Mouse (Mus musculus): ENCODE data around the gene Gsto1.
A peak's percentile ranks its signal among the peaks of the same experiment; 100 is the strongest.
"Not testable (repeated sequence)": the region's sequence is repeated elsewhere in the genome, so short reads cannot be mapped to it uniquely, and the experiment has no call there.

Gsto1 gene

DNA sequence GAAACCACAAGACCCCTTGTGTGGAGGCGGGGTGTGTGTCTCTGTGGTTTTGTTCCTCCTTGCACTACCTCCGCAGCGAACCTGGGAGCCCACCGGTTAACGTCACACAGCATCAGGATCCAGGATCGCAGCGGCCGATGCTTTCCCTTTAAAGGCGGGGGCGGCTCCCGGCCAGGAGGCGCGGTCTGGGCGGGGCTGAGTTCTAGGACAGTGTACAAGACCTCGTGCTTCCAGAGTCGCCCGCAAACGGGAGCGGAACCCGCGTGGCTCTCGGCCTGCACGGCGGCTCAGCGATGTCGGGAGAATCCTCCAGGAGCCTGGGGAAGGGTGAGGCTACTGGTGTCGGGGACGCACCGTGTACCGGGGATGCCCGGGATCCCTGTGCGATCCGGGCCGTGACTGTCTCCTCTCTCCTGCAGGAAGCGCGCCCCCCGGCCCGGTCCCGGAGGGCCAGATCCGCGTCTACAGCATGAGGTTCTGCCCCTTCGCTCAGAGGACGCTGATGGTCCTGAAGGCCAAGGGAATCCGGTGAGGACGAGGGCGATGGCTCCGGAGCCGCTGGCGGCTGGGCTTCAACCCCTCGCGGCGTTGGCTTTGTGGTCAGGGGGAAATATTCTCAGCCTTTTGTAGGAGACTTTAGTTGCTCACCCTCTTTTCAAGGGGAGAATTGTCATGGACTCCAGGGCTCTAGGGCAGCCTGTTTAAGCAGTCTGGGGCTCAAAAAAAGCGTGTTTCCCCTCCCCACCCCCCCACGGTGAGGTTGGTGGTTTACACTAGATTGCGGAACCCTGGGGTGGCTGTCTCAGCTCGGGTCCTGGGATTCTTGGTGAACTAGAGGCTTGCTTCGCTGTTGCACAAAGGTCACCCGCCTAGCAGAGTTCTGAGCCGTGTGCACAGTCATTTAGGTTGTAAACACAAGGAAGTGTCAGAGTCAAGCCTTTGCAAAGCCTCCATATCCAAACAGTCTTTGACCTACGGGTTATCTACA is at the start of gene Gsto1:
TSS of gene Gsto1 (plus strand) at position 175 of the 988 bp plus-strand sequence.
- DNase-seq, result peak; percentile 92

- DNase-seq, result no peak
These were observed 42.7 kb upstream of the Gsto1 start for GRCm38 (mm10) chr19:47812091-47812490.

- no peak for DNase-seq
These were observed 40.0 kb upstream of the Gsto1 start for GRCm38 (mm10) chr19:47814721-47815120.

DNA sequence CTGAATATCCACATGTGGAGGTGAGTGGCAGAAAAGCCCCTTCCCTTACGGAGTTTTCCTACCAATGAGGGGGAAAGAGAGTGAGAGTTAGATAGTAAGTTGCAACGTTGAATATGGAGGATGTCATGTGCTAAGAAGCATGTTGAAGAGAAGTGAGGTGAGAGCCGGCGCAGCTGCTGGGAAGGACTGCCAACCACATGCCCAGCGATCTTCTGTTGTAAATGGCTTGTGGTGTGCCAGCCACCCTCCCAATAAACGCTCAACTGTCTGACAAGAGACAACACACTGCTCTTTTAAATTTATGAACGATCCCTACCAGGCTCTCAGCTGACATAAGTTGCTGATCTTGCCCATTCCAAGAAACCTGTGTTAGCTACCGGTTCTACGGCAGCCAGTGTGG is 37.1 kb upstream of the Gsto1 start:
- no peak for DNase-seq

- peak; percentile 63 for DNase-seq
These were observed 33.8 kb upstream of the Gsto1 start for GRCm38 (mm10) chr19:47820832-47821493.

DNA sequence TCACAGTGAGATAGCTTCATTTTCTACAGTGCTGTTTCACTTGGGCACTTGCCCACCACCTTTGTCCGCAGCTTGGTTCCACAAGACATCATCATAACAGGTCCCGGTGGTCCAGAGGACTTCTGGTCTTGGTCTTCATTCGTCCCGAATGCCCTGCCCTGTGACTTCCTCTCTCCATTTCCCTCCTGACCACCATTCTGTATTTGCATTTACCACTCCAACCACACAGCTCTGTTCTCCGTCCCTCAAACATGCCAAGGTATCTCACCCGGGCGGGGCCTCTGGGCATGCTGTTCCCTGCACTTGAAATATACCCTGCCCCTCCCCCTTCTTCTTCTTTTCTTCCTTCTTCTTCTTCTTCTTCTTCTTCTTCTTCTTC is 33.3 kb upstream of the Gsto1 start:
- no peak for DNase-seq

GRCm38 (mm10) chr19:47822143-47822796 is 32.5 kb upstream of the Gsto1 start:
- DNase-seq, result no peak

GRCm38 (mm10) chr19:47824026-47824425 is 30.7 kb upstream of the Gsto1 start:
- no peak for DNase-seq

DNA sequence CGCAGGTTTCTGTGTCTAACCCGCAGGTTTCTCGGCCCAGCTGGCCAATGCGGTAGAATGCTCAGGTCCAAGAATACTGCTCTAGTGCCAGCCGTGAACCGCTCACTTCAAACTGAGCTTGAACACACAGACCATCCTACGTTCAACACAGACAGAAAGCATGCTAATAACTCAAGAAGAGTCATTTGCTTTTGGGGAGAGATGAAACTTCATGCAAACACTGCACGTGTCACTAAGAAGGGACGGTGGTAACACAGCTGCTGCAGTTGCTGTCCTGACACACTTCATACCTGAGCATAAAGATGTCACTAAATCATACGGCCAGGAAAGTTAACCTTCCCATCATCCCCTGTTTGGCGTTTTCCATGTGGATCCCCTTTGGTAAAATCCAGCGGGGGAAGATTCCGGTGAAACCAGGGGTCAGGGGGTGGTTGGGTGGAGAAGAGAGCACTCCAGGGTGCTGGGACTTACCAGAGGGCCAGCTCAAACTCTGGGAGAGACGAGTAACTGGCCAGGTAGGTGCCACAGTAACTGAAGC is 24.8 kb upstream of the Gsto1 start:
- no peak for DNase-seq

GRCm38 (mm10) chr19:47831111-47831510 is 23.7 kb upstream of the Gsto1 start:
- DNase-seq, result no peak

GRCm38 (mm10) chr19:47832316-47832715 is 22.5 kb upstream of the Gsto1 start:
- DNase-seq, result no peak

DNA sequence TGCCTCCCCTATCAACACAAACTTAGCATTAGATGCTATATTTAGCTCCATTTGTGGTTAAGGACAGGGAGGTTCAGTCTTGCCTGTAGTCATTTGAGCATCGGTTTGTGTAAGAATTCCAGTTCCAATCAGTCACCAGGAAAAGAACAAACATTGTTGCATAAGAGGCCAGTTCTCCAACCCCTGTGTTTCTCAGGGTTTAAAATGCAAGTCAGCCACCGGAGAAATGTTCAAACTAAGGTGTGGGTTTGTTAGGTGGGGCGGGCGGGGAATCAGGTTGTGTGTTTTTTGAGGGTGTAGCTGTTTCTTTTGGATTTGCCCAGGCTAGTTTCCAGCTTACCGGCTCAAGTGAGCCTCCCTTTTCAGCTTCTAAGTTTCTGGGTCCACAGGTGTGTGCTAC is 20.2 kb upstream of the Gsto1 start:
- DNase-seq, result no peak

DNA sequence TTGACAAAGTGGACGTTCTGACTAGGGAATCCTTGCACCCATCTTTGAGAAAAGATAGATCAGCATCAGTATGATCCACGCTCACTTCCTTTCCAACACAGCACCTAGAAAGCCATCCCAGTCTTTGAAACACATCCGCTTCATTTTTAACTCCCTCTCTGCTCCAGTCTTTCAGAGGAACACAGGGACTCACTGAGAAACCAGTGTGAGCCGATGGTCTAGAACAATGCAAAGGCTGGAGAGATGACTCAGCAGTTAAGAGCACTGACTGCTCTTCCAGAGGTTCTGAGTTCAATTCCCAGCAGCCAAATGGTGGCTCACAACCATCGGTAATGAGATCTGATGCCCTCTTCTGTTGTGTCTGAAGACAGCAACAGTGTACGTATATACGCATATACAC is 19.0 kb upstream of the Gsto1 start:
- DNase-seq, result no peak

DNA sequence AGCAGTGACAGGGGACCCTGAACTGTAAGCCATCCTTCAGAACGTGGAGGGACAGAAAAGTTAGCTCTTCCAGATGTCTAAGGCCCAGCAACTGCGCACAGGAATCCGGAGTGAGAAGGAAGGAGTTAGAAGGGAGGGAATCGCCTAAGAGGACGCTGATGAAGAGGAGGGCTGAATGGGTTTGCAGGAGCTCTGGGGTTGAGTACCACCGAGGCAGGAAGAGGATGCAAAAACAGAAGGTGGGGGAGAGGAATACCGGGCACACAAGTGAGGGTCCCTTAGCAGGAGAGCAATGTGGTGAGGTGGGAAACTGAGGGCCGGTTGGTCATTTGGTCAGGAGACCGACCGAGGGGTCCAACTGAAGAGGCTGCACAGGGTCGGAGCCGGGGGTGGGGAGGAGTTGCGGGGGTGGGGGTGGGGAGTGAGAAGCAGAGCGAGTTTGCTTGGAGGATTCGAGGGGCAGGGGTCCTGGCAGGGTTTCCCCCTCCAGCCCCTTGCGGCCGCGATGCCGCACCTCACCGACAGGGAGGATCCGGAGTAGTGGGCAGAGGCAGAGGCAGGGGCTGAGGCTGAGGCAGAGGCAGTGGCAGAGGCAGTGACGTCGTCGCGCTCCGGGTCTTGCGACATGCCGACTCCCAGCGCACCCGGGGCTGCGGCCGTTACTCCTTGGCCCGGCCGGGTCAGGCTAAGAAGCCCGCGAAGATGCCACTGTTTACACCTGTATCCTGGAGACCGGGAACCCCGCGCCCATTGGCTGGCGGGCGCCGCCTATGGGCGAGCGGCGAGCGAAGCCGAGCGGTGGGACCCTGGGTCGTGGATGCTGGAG is 17.9 kb upstream of the Gsto1 start:
- peak; percentile 46 for DNase-seq

- no peak for DNase-seq
These were observed 17.3 kb upstream of the Gsto1 start for GRCm38 (mm10) chr19:47837527-47837901.

- not testable (repeated sequence) for DNase-seq
These were observed 13.5 kb upstream of the Gsto1 start for GRCm38 (mm10) chr19:47841234-47841633.

- DNase-seq, result no peak
These were observed 5.0 kb upstream of the Gsto1 start for GRCm38 (mm10) chr19:47849735-47850134.

GRCm38 (mm10) chr19:47852131-47852530 is 2.6 kb upstream of the Gsto1 start:
- DNase-seq, result not testable (repeated sequence)

DNA sequence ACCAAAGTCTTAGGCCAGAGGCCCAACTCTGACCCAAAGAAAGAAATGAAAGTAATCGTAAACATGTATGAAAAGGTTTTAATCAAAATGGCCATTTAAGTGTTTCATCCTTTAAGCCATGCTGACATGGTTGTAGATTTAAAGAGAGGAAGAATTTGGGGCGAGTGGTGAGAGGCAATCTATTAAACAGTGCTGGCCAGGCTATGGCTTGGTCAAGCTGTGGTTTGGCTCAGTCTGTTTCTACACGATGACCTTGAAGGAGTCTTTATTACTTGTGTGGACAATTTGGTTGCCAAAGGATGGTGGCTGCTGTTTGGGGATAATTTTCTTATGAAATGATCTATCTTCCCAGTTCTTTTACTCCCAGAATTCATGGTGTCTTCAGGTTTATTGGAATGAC is 1.7 kb upstream of the Gsto1 start:
- no peak for DNase-seq

DNA sequence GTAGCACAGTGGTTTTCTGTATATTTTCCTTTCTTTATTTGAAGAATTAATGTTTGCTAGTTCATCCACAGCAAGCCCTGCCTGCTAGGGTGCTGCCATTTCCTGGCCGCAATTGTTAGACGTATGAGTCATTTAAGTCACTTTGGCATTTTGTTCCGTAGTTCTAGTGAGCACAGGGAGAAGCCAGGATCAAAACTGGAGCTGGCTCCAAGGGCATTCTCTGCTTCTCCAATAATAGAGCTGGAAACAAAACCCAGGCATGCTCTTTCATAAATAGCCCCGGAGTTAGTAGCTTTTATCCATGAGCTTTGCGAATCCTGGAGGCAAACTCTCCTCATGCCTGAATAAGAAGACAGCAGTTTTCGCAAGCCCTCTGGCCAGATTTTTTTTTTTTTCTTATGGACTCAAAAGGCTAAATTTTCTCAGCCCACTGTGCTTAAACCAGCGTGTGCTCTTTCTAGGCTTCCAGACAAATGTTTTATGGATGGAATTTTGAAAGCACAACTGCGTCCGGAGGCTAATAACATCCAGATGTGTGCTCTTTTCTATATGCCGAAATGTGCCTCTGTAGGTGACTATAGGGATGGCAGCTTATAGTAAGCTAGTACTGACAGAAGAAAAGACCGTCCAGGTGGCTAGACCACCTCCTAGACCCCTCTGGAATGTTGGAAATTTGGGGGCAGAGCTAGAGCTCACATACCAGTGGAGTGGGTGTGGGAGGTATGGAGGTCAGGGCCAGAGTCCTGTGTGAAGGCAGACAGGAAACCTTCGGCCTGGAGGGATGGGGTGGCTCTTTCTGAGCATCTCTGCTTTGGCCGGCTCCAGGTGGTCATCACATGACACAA is 597 bp upstream of the Gsto1 start:
- peak; percentile 11 for DNase-seq
